Mouse (Mus musculus): ENCODE results near the gene Hamp2.
"Not testable (repeated sequence)": the region's sequence is repeated elsewhere in the genome, so short reads cannot be mapped to it uniquely, and the experiment has no call there.

DNA sequence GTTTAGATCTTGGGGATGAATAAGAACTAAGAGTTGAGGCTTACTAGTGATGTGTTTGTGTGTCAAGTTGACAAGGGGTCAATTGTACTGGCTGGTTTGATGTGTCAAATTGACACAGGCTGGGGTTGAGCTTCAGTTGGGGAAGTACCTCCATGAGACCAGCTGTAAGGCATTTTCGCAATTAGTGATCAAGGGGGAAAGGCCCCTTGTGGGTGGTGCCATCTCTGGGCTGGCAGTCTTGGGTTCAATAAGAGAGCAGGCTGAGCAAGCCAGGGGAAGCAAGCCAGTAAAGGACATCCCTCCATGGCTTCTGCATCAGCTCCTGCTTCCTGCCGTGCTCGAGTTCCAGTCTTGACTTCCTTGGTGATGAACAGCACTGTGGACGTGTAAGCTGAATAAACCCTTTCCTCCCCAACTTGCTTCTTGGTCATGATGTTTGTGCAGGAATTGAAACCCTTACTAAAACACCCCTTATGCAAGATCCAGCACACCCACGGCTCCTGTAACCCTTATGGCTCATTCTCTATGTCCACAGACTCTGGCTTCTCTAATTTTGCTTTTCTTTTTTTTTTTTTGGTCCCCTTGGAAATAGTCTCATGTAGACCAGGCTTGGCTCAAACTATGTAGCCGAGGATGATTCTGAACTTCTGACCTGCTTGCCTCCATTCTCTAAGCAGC lies 11.1 kb upstream of the Hamp2 start:
- TF ChIP-seq POLR2A (IDR thresholded peaks at IDR 0.05; ENCODE audit: control insufficient read depth, extremely low read depth, insufficient read depth, low read length, poor library complexity); CTCF (IDR thresholded peaks at IDR 0.05; ENCODE audit: borderline replicate concordance, control insufficient read depth, extremely low read depth, insufficient read depth, low read length, poor library complexity): not testable (repeated sequence)
